Mouse (Mus musculus) activated CD4-positive, CD25-positive, alpha-beta regulatory T cell, adult 4 months (primary cell): ENCODE data around the gene Mrps21. TPM values are rescaled to one million over a fixed set of nuclear protein-coding genes. Genes with fewer than 3 reads are reported as not detected.
"Not testable (repeated sequence)": the region's sequence is repeated elsewhere in the genome, so short reads cannot be mapped to it uniquely, and the experiment has no call there.

Experiments
- ATAC-seq: one replicate; pipeline ENCODE4 v1.8.0; 2017
- polyA plus RNA-seq, 2 experiments: library from polyadenylated mRNA; unstranded; fragments of 100-300 nt; shearing (Covaris generic); gene quantifications; one replicate each; pipeline ENCODE4 v1.2.1; 2017

Mrps21 gene
- polyA plus RNA-seq, 2 experiments from 2014 or later: 334 to 354 TPM

DNA sequence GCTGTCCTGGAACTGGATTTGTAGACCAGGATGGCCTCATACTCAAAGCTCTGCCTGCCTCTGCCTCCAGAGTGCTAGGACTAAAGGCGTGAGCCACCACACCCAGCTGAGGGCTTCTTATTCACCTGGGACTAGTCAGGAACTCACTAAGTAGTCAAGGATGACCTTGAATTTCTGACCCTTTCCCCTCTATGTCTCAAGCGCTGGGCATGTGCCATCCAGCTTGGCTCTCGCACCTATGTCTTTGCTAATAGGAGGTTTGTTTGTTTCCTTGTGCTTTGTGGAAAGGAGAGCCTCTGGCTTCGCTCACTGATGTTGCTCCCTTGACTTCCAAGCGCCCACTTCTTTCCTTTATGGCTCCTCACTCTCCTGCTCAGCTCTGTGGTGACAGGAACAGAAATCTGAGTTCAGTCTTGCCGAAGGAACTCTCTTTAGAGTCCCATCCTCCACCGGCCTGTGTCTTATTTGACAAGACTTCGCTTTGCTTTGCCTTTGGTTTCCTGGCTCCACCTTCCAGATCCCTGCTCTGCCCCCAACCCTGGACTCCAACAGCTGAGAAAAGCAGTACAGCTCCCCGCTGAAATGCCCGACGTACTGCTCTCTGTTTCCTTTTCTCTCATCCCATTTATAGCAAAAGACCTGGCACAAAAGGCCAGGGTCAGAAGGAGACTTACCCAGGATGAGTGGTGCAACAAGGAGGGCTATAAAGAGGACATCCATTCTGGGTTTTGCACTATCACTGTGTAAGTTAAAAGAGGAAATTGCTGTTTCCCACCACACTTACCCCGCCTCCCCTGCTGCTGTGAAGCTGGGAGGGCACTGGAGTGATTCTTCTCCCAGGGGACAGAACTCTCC lies 20.1 kb upstream of the Mrps21 start, which contains the start of gene BC028528:
BC028528 (minus strand) TSS at position 795 of the 855 bp plus-strand sequence.
- ATAC-seq: no peak

DNA sequence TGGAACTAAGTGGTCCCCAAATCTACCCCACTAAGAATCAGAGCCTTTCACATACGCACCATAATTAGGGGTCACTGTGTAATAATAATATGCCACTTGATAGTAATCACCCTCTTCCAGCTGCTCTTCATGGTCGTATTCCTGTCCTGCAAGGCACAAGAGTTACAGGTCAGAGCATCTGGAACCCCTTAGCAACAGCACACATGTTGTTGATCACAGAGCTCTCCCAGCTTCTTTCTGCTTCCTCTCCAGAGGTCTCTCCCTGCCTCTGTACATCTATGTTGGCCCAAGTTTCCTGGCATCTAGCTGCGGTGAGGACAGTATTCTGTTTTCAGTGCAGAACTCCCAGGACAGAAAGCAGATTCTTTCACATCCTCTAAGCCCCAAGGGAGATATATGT lies 18.3 kb upstream of the Mrps21 start:
- no peak for ATAC-seq

DNA sequence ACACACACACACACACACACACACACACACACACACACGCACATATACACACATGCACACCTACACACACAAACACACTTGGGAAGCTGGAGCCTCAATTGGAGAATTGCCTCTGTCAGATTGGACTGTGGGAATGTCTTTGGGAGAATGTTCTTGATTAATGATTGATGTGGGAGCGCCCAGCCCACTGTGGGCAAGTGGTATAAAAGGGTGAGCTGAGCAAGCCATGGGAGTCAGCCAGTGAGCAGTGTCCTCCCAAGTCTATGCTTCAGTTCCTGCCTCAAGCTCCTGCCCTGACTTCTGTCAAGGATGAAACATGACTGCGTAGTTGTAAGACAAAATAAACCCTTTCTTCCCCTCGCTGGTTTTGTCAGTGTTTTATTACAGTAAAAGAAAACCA lies 16.3 kb upstream of the Mrps21 start:
- no peak for ATAC-seq

DNA sequence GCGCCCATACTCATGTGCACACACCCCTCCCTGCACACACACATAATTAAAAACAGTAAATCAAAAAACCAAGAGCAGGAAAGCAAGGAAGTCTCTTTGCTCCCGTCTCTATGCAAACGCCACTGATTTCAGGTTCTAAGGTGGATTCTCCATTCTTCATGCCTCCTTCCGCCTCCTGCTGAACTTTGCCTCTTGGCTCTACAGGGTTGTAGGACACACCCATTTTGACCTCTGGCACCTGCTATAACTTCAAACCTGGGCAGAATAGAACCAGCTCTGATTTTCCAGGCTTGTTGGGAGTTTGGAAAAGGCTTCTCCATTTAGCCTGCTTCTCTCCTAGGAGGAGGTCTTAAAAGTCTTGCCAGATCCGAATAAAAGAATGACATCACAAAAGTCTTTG lies 13.1 kb upstream of the Mrps21 start:
- no peak for ATAC-seq

DNA sequence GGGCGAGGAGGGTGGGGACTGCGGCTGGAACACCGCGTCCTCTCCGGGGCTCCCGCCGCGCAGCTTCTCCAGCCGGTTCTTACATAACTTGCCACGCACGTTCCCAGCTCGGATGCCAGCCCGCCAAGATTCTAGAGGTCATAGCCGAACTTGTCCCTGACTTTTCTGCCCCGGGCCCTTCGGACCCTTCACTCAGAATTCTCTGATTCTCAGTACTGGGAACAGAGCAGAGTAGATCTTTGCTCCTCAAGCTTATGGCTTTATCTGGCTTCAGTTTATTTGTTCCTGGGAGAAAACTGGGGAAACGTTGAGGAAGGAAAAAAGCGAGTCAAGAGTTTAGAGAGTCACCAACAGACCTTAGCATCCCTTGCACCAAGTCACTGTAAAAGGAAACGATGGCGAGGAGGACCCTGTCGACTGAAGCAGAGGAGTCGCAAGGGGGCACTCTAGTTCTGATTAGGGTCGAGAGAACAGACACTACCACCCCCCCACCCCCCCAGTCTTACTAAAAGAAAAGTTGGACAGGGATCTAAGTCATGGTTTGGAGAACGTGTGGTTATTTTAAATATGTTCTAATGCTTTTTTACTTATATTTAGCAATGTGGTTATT lies 11.6 kb upstream of the Mrps21 start:
- no peak for ATAC-seq

DNA sequence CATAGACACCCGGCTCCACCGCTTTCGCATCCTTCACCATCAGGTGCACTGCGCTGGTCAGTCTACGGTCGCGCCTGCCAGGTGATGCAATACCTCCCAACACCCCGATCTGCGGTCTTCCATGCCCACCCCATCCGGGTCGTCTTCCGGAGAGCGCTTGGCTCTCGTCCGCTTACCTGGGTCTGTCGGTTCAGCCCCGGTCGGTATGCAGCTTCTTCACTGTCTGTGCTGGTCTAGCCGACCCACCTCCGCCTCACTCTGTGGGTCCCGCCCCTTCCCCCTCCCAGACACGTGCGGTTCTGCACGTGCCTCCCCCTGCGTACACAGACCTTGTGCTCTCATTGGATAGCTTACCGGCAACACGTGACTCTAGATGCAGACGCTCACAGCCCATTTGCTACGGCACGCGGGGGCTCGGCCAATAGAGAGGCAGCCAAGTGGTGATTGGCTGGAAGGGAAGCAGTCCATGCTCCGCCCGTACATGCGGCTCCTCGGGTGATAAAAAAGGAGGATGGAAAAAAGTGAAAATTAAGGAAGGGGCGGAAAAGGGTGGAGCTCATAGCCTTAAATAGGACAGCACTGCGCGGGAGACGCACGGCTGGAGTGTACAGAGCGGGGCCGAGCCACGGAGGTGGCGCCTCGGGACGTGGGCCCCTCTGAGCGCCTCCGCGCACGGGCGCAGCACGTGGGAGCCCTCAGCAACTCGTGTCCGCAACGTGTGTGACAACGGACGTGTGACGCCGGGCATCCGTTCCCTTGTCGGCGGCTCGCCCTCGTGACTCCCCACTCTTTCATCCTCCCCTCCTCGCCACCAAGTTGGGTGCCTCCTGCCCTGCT lies 10.9 kb upstream of the Mrps21 start, which contains the start of gene Ciart:
Ciart (minus strand) TSS at position 273 of the 837 bp plus-strand sequence.
- ATAC-seq: peak; percentile 83

DNA sequence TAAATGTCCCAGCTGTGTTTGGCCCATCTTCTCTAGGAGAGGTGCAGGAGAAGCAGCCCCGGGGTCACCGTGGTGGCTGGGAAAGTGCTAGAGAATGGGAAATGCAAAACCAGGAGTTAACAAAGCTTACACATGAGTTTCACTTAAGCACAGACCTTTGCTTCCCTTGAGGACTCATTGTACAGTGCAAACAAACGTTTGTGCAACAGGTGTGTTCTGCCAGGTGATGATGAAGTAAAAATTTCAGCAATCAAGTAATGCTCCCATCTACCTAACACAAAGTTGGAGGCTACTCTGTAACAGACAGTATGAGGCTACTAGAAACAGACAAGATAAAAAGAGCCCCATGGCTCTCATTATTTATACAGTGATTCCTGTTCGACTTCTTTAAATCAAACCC lies 7.7 kb upstream of the Mrps21 start:
- ATAC-seq: no peak

DNA sequence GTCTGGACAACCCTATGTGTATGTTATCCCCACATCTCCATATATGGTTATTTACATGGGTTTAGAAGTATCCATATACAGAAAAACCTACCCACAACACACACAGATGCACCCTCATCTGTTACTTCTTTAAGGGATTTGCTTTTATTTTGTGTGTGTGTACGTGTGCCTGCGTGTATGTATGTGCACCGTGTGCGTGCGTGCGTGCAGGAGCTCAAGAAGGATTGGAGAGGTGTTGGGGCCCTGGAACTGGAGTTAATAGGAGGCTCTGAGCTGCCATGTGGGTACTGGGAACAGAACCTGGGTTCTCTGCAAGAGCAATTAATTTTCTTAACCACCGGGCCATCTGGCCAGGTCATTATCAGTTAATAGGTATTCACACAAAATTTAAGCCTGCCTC lies 729 bp upstream of the Mrps21 start:
- ATAC-seq: no peak

DNA sequence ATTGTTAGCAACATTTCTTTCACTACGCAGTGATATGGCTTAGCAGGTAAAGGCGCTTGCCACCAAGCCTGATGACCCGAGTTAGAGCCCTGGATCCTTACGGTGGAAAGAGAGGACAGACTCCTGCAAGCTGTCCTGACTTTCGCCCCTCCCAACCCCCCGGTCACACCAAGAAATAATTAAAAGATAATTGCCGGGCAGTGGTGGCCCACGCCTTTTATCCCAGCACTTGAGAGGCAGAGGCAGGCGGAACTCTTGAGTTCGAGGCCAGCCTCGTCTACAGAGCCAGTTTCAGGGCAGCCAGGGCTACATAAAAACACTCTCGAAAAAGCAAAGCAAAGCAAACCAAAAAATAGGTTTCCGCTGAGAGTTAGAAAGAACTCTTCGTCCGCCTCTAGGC lies 343 bp downstream of the Mrps21 start:
- no peak for ATAC-seq

DNA sequence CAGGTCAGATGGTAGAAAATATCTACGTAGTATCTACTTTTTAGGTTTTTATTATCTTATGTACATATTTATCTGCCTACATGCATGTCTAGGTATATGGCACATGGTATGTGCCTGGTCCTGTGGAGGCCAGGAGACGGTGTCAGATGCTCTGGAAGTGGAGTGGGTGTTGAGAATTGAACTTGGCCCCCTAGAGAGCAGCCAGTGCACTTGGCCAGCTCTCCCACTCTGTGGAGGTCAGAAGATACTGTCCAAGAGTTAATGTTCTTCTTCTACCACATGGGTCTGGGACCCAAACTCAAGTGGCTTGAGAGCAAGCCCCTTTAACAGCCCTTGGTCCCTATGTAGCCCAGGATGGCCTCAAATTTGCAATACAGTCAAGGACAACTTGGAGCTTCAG lies 3.9 kb downstream of the Mrps21 start:
- no peak for ATAC-seq

DNA sequence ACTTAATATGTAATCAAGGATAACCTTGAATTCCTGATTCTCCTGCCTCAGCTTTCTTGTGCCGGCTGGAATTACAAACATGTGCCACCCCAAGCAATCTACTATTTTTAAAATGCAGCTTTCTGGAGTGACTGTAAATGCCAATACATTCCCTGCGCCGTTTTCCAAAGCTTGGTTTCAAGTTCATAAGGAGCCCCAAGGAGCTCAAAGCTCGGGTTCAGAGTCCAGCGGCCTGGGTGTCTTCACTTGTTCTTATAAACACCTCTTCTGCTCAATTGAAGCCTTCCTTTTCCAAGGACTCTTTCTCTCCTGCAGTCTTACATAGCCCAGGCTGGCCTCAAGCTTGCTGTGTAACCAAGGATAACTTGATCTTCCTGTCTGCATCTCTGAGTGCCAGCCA lies 5.2 kb downstream of the Mrps21 start:
- ATAC-seq: no peak

DNA sequence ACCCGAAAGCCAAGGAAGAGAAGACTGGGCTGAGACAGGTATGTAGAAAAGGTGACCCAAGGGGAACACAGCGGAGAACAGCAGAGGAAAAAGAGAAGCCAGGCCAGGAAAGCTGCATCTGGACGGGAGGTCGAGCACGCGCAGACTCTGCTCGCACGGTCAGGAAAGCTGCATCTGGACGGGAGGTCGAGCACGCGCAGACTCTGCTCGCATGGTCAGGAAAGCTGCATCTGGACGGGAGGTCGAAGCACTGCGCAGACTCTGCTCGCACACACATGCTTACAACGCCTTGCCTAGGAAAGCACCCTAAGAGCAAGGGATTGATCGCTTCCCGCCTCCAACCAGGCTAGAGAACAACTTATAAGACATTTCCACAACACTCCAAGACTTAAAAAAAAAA lies 5.7 kb downstream of the Mrps21 start:
- ATAC-seq: no peak

DNA sequence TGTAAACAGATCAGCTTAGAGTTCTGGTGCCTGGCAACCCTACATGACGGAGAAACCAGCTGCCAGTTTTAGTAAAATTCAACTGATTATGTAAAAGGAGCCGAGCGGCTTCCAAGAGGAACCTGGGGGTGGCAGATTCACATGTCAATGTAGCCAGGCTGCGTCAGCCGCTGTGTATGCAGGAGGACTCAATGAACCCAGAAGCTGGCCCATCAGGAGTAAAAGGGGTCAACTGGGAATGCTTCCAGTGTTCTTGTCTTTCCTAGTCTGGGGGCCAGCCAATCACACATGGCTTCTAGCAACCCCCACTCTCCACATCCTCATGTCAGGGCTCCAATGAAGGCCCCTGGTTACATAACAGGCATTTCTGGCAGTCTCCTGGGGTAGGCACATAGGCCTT lies 6.3 kb downstream of the Mrps21 start:
- ATAC-seq: no peak

DNA sequence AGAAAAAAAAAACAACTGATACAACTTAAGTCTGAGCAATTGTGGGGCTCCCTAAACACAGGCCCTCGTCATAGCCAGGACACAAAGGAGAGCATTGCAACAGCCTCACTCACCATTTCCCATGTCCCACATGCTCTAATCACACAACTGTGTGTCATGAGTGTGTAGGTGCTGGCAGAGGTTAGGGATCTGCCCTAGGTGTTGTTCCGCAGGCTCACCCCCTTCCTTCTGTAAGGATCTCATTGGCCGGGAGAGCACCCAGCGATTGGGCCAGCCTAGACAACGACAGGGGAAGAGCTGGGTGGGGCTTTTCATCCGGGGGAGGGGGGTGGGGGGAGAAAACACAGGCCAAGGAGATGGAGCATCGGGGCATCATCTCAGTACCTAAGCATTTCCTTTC lies 7.7 kb downstream of the Mrps21 start:
- no peak for ATAC-seq

DNA sequence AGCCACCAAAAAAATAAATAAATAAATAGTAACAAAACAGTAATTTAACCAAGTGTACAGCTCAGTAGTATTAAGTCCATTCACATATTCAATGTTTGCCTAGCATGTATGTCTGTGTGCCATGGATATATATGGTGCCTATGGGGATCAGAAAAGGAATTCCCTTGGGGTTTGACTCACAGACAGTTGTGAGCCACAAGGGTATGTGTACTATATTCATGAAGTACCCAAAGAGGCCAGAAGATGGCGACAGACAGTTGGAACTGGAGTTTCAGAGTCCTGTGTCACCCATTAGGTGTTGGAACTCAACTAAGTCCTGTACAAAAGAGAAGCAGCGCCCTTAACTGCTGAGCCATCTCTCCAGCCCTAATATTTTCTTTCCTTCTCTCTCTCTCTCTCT lies 9.5 kb downstream of the Mrps21 start:
- peak; percentile 86 for ATAC-seq

DNA sequence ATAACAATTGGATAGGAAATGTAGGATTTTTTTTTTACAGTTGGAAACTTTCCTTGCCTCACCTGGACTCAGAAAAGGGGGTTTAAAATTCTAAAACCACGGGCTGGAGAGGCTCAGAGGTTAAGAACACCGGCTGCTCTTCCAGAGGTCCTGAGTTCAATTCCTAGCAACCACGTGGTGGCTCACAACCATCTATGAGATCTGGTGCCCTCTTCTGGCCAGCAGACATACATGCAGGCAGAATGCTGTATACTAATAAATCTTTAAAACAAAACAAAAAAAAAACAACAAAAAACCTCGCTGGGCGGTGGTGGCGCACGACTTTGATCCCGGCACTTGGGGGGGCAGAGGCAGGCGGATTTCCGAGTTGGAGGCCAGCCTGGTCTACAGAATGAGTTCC lies 10.1 kb downstream of the Mrps21 start:
- ATAC-seq: no peak

DNA sequence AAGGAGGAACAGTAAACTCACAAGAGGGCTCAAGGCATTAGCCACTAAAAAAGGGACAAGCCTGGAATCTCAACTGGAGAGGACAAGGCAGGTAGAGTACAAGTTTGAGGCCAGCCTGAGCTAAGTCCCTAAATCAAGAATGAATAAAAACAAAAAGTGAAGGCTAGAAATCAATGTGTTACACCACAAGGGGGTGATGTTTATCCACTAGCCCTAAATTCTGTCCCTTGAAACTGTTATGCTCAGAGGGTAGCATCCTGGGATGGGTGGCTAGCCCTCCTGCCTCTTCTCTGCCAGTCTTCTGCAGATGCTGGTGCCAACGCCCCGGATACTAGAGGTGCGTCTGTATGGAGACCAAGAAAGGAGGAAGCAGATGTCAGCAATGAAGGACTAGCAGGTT lies 11.0 kb downstream of the Mrps21 start:
- ATAC-seq: no peak

DNA sequence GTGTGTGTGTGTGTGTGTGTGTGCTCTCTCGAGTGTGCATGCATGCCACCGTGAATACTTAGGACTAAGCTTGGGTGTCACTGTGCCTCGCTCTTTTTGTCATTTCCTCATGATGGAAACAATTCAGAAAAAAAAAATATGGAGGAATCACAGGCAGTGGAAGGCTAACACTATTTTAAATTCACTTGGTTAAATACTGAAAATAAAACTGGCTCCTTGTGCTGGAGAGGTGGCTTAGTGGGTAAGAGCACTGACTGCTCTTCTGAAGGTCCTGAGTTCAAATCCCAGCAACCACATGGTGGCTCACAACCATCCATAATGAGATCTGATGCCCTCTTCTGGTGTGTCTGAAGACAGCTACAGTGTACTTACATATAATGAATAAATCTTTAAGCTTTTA lies 13.0 kb downstream of the Mrps21 start:
- ATAC-seq: not testable (repeated sequence)

DNA sequence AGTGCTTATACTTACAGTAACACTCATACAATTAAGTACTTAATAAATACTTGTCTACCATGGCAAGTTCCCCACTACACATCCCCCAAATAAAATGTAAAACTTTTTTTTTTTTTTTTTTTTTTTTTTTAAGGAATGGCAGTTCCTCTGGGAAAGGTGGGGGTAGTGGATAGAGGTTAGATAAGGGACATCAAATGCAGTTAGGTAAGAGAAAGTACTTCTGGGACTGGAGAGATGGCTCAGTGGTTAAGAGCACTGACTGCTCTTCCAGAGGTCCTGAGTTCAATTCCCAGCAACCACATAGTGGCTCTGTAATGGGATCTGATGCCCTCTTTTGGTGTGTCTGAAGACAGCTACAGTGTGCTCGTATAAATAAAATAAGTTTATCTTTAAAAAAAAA lies 14.3 kb downstream of the Mrps21 start:
- not testable (repeated sequence) for ATAC-seq

DNA sequence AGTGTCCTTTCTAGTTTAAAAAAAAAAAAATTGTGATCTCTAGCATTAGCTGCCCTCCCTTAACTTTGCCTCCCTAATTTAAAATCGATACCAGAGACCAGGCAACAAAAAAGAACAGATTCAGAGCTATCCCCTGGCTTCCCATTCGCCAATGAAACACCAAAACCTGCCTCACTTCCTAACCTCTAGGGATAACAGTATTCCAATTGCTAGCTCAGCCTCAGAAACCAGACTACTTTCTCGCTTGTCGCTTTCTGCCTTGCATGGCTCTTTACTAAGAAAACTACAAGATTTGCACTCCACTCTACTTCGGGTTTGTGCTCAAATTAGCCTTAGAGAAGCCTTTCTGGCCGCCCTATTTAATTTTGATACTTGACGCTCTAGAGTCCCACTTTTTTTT lies 15.2 kb downstream of the Mrps21 start:
- no peak for ATAC-seq

DNA sequence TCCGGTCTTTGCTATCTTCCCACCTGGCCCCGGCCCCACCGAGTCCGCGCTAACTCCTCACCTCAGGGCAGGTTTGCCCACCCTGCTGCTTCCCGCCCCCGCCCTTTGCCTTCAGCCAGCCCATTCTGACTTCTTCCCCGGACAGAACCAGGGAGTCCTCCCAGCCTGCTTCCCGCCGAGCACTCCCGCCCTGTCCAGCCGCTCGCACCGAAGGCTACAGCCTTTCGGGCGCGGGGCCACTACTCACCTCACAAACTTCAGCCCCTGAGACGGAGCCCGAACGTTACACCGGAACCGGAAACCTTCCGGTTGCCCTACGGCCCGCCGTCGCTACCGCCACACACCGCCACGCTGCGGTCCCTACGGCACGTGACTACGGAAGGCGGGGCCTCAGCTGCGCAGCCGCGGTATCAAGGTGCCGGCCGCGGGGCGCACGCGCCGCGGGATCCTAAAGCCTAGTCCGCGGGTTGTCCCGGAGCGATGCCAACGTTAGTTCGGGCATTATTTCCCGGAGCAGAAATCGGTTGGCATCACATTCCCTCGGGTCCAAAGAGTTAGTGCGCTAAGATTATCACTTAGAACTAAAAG lies 15.7 kb downstream of the Mrps21 start, which contains the start of gene Prpf3:
Prpf3 (minus strand) TSS at position 384 of the 588 bp plus-strand sequence.
- peak; percentile 96 for ATAC-seq

DNA sequence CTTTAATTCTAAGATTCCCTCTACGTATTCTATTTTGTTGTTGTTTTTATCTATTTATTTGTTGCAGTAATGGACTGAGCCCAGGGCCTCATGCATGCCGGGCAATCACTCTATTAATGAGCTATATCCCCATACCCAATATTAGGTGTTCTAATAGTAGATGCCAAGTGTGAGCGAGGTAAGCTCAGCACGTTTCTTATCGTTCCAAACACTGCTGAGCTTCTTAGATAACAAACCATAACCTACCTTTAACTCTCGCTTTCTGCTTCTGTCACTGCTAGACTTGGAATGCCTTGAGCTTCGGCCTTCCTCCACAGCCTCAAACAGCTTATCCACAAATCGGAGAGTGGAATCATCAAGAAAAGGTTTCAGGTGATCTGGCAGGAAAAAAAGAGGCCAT lies 20.0 kb downstream of the Mrps21 start:
- ATAC-seq: no peak

DNA sequence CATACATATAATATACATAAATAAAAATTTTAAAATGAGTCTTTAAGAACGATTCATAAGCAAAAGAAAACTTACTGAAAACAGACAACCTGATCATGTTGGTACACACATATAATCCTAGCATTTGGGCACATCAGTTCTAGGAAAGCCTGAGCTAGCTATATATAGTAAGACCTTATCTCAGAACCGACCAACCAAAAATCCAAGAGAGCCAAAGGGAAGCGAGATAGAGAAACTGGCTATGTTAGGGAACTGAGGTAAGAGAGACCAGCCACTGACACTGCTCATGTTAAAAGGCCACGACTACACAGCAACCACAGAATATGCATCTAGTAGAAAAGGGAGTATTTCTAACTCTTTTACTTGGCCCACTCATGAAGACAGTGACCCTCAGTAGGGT lies 20.7 kb downstream of the Mrps21 start:
- ATAC-seq: no peak
